Mouse (Mus musculus): ENCODE results near the gene Cep112.

DNA sequence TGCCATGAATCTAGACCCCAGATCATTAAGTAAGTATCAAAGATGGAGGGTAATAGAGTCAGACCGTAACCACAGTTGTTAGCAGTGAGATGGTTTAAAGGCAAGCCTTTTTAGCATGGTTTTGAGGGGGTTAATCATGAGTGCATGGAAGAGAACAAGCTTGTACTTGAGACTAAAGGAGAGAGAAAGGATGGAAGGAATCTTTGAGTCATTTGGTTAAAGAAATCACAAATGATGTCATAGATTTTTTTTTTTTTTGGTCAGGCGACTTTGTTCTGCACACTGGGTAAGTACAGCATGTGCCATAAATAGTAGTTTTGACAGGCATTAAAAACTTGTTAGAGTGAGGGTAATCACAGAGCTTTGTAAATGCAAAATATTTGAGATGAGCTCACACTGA is 212.8 kb downstream of the Cep112 start:
- TF ChIP-seq POLR2A (IDR thresholded peaks at IDR 0.05; ENCODE audit: borderline replicate concordance, control insufficient read depth, low read depth, low read length) (no peak), CTCF (IDR thresholded peaks at IDR 0.05; ENCODE audit: control insufficient read depth, insufficient read depth, low read length) (no peak)

All from bone marrow, adult 2 months (tissue).